Mouse (Mus musculus) heart, adult 18-20 months (tissue): Measurements from ENCODE around the gene Otor. TPM values are rescaled to one million over a fixed set of nuclear protein-coding genes. Genes with fewer than 3 reads are reported as not detected.

Experiments used
- DNase-seq, 2 experiments: peaks; one replicate each; pipeline ENCODE4 v3.0.0; 2021 to 2022; ENCODE audit warnings: mixed read lengths in 1 of 2
- total RNA-seq, 2 experiments: library from RNA; stranded (reverse); gene quantifications; 2 replicates each; pipeline ENCODE4 v1.2.3; 2021

Otor gene
- total RNA-seq, 2 experiments from 2014 or later, result not detected

DNA sequence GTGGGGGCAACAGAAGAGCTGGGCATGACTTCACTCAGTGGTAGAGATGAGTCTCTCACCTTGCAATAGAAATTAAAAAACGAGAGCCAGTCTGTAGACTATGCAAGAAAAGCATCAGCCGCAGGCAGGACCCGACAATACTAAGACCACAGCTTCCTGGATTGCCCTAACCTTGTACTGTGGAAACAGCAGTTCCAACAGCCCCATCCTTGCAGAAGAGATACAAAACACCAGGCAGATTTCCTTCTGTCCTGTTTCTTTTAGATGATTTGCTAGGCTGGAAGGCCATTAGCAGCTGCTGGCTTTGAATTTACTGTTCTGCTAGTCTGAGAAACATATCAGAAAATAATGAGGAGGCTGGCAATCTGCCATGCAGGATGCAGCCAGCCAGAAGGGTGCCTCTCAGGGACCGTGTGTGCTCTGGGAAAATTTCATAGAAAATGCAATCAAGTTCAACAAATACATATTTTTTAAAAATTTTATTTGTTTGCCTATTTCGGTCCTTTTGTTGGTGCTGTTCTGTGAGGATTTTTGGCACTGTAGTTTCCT, 52.9 kb downstream of the Otor start:
- DNase-seq, result no peak

Other genes starting within 250 kb of the Otor start
- 10 to 100 TPM; 35.6 to 36.6 TPM for gene Kif16b, start 176.9 kb upstream of the Otor start, total RNA-seq
- gene Snrpb2, start 15.4 kb upstream of the Otor start, total RNA-seq, result 10 to 100 TPM; 17.4 to 19.3 TPM